Mouse (Mus musculus): Measurements from ENCODE around the gene Fbxl3. TPM values are rescaled to one million over a fixed set of nuclear protein-coding genes. Genes with fewer than 3 reads are reported as not detected.

The Fbxl3 gene
- polyA plus RNA-seq, 1 experiment: 10.4 TPM

GRCm38 (mm10) chr14:103051159-103051769 lies 48.1 kb downstream of the Fbxl3 start:
- Histone ChIP-seq H3K4me2 (ENCODE audit: low read depth) (no peak overlapping the region), H3ac (ENCODE audit: control insufficient read depth, insufficient read length) (no peak overlapping the region), H3K27me3 (ENCODE audit: control insufficient read depth, insufficient read depth, insufficient read length) (no peaks in the 10 kb centered on the region), H3K36me3 (ENCODE audit: control insufficient read depth, insufficient read depth) (no peaks in the 10 kb centered on the region), H3K79me2 (ENCODE audit: control insufficient read depth, insufficient read depth) (no peaks in the 10 kb centered on the region), H3K4me3 (no peak overlapping the region)
- TF ChIP-seq CEBPB (IDR thresholded peaks at IDR 0.05; ENCODE audit: insufficient read depth, poor library complexity, severe bottlenecking) (no peak), USF1 (IDR thresholded peaks at IDR 0.05; ENCODE audit: low read depth) (no peak), TCF3 (IDR thresholded peaks at IDR 0.05; ENCODE audit: insufficient read length, low read depth) (no peak), MAX (IDR thresholded peaks at IDR 0.05; ENCODE audit: low read depth) (no peak), E2F4 (IDR thresholded peaks at IDR 0.05; ENCODE audit: insufficient read depth) (no peak), MYOG (IDR thresholded peaks at IDR 0.05; ENCODE audit: control insufficient read depth in 1 of 3, insufficient read depth in 1 of 3, insufficient read length in 2 of 3, low read depth in 2 of 3) (no peak), POLR2A (IDR thresholded peaks at IDR 0.05; ENCODE audit: insufficient read length, low read depth) (no peak), REST (IDR thresholded peaks at IDR 0.05; ENCODE audit: insufficient read depth, insufficient read length) (no peak), SRF (IDR thresholded peaks at IDR 0.05; ENCODE audit: control insufficient read depth, insufficient read length, low read depth) (no peak), POLR2AphosphoS2 (IDR thresholded peaks at IDR 0.05; ENCODE audit: insufficient read length, low read depth) (no peak), TCF12 (IDR thresholded peaks at IDR 0.05; ENCODE audit: insufficient read depth, poor library complexity, severe bottlenecking) (no peak)

GRCm38 (mm10) chr14:103048292-103049086 lies 50.9 kb downstream of the Fbxl3 start:
- TF ChIP-seq CEBPB (IDR thresholded peaks at IDR 0.05; ENCODE audit: insufficient read depth, poor library complexity, severe bottlenecking) (no peak), SRF (IDR thresholded peaks at IDR 0.05; ENCODE audit: control insufficient read depth, insufficient read length, low read depth) (no peak), MAX (IDR thresholded peaks at IDR 0.05; ENCODE audit: low read depth) (no peak), TCF3 (IDR thresholded peaks at IDR 0.05; ENCODE audit: insufficient read length, low read depth) (no peak), POLR2AphosphoS2 (IDR thresholded peaks at IDR 0.05; ENCODE audit: insufficient read length, low read depth) (no peak), MYOD1 (IDR thresholded peaks at IDR 0.05; ENCODE audit: control insufficient read depth in 1 of 3, insufficient read length in 2 of 3, low read depth in 2 of 3) (no peak), MYOG (IDR thresholded peaks at IDR 0.05; ENCODE audit: control insufficient read depth in 1 of 3, insufficient read depth in 1 of 3, insufficient read length in 2 of 3, low read depth in 2 of 3) (no peak), E2F4 (IDR thresholded peaks at IDR 0.05; ENCODE audit: insufficient read depth) (no peak)
- H3K27me3 ChIP-seq (ENCODE audit: control insufficient read depth, insufficient read depth, insufficient read length): no peaks in the 10 kb centered on the region
- no peak overlapping the region for H3ac ChIP-seq (ENCODE audit: control insufficient read depth, insufficient read length)
- no peaks in the 10 kb centered on the region for H3K79me2 ChIP-seq (ENCODE audit: control insufficient read depth, insufficient read depth)
- no peak overlapping the region for H3K4me3 ChIP-seq
- no peak overlapping the region for H3K4me2 ChIP-seq (ENCODE audit: low read depth)
- no peaks in the 10 kb centered on the region for H3K36me3 ChIP-seq (ENCODE audit: control insufficient read depth, insufficient read depth)

GRCm38 (mm10) chr14:103046677-103047076 lies 52.7 kb downstream of the Fbxl3 start, which contains the start of gene Acod1:
TSS of gene Acod1 (plus strand) at chr14:103046977.
- H3K4me2 ChIP-seq (ENCODE audit: low read depth): no peak within 1 kb of the TSS
- no peak for TF ChIP-seq TCF3 (IDR thresholded peaks at IDR 0.05; ENCODE audit: insufficient read length, low read depth)
- no peak for TF ChIP-seq TCF12 (IDR thresholded peaks at IDR 0.05; ENCODE audit: insufficient read depth, poor library complexity, severe bottlenecking)
- TF ChIP-seq SRF (IDR thresholded peaks at IDR 0.05; ENCODE audit: control insufficient read depth, insufficient read length, low read depth): no peak
- TF ChIP-seq MYOG (IDR thresholded peaks at IDR 0.05; ENCODE audit: control insufficient read depth in 1 of 3, insufficient read depth in 1 of 3, insufficient read length in 2 of 3, low read depth in 2 of 3): no peak
- no peak for TF ChIP-seq E2F4 (IDR thresholded peaks at IDR 0.05; ENCODE audit: insufficient read depth)
- TF ChIP-seq POLR2A (IDR thresholded peaks at IDR 0.05; ENCODE audit: insufficient read length, low read depth): no peak
- no peak for TF ChIP-seq REST (IDR thresholded peaks at IDR 0.05; ENCODE audit: insufficient read depth, insufficient read length)
- TF ChIP-seq MYOD1 (IDR thresholded peaks at IDR 0.05; ENCODE audit: control insufficient read depth in 1 of 3, insufficient read length in 2 of 3, low read depth in 2 of 3): no peak
- no peaks in the 10 kb centered on the region for H3K36me3 ChIP-seq (ENCODE audit: control insufficient read depth, insufficient read depth)
- no peak within 1 kb of the TSS for H3ac ChIP-seq (ENCODE audit: control insufficient read depth, insufficient read length)
- no peak within 1 kb of the TSS for H3K4me3 ChIP-seq
- H3K79me2 ChIP-seq (ENCODE audit: control insufficient read depth, insufficient read depth): no peaks in the 10 kb centered on the region
- H3K27me3 ChIP-seq (ENCODE audit: control insufficient read depth, insufficient read depth, insufficient read length): no peaks in the 10 kb centered on the region

- no peak for TF ChIP-seq MYOD1 (IDR thresholded peaks at IDR 0.05; ENCODE audit: control insufficient read depth in 1 of 3, insufficient read length in 2 of 3, low read depth in 2 of 3)
- no peak for TF ChIP-seq E2F4 (IDR thresholded peaks at IDR 0.05; ENCODE audit: insufficient read depth)
- TF ChIP-seq POLR2AphosphoS2 (IDR thresholded peaks at IDR 0.05; ENCODE audit: insufficient read length, low read depth): no peak
- no peak for TF ChIP-seq MYOG (IDR thresholded peaks at IDR 0.05; ENCODE audit: control insufficient read depth in 1 of 3, insufficient read depth in 1 of 3, insufficient read length in 2 of 3, low read depth in 2 of 3)
- no peak for TF ChIP-seq REST (IDR thresholded peaks at IDR 0.05; ENCODE audit: insufficient read depth, insufficient read length)
- TF ChIP-seq CEBPB (IDR thresholded peaks at IDR 0.05; ENCODE audit: insufficient read depth, poor library complexity, severe bottlenecking): no peak
- no peak for TF ChIP-seq MAX (IDR thresholded peaks at IDR 0.05; ENCODE audit: low read depth)
- no peak for TF ChIP-seq TCF3 (IDR thresholded peaks at IDR 0.05; ENCODE audit: insufficient read length, low read depth)
- TF ChIP-seq TCF12 (IDR thresholded peaks at IDR 0.05; ENCODE audit: insufficient read depth, poor library complexity, severe bottlenecking): no peak
- no peak for TF ChIP-seq SRF (IDR thresholded peaks at IDR 0.05; ENCODE audit: control insufficient read depth, insufficient read length, low read depth)
- no peak for TF ChIP-seq USF1 (IDR thresholded peaks at IDR 0.05; ENCODE audit: low read depth)
- TF ChIP-seq POLR2A (IDR thresholded peaks at IDR 0.05; ENCODE audit: insufficient read length, low read depth): no peak
- no peaks in the 10 kb centered on the region for H3K36me3 ChIP-seq (ENCODE audit: control insufficient read depth, insufficient read depth)
- H3ac ChIP-seq (ENCODE audit: control insufficient read depth, insufficient read length): no peak overlapping the region
- no peaks in the 10 kb centered on the region for H3K79me2 ChIP-seq (ENCODE audit: control insufficient read depth, insufficient read depth)
- H3K4me2 ChIP-seq (ENCODE audit: low read depth): no peak overlapping the region
- H3K27me3 ChIP-seq (ENCODE audit: control insufficient read depth, insufficient read depth, insufficient read length): no peaks in the 10 kb centered on the region
- H3K4me3 ChIP-seq: no peak overlapping the region
Measured at GRCm38 (mm10) chr14:103037016-103037415, 62.4 kb downstream of the Fbxl3 start.

All from myocyte (in vitro differentiated cells).